Mouse (Mus musculus): ENCODE results near the gene Rad51d. TPM values are rescaled to one million over a fixed set of nuclear protein-coding genes. Genes with fewer than 3 reads are reported as not detected.

Rad51d gene
- total and polyA plus RNA-seq, 2 experiments from 2014 or later = 8.6 to 14.0 TPM

- no peak overlapping the region for H3K4me3 ChIP-seq (ENCODE audit: low read depth, low read length)
- no peak overlapping the region for H3K9ac ChIP-seq
- H3K4me2 ChIP-seq (ENCODE audit: low read depth) = no peak overlapping the region
- DNase-seq (no peak), ATAC-seq (no peak)
- no peaks in the 10 kb centered on the region for H3K9me3 ChIP-seq (ENCODE audit: low read length)
- no peaks in the 10 kb centered on the region for H3K4me1 ChIP-seq (ENCODE audit: insufficient read depth)
- no peak overlapping the region for H3K27ac ChIP-seq (ENCODE audit: low read depth, low read length)
- no peak for TF ChIP-seq CTCF (IDR thresholded peaks at IDR 0.05; ENCODE audit: low read depth)
- 88% methylated on average over 10 of the region's 10 CpGs for WGBS
- H3K36me3 ChIP-seq (ENCODE audit: insufficient read depth) = peaks cover 37% of the 10 kb centered on the region
- H3K27me3 ChIP-seq (ENCODE audit: insufficient read depth, low read length) = no peaks in the 10 kb centered on the region; the same call in 1 of the 2 replicates
These were observed 7.1 kb upstream of the Rad51d start for GRCm38 (mm10) chr11:82897478-82897877.

- H3K27me3 ChIP-seq (ENCODE audit: insufficient read depth, low read length) = no peaks in the 10 kb centered on the region; the same call in none of the 2 replicates
- no peak for ATAC-seq
- no peaks in the 10 kb centered on the region for H3K4me1 ChIP-seq (ENCODE audit: insufficient read depth)
- DNase-seq = no peak
- H3K9me3 ChIP-seq (ENCODE audit: low read length) = no peaks in the 10 kb centered on the region
- no peak within 1 kb of the TSS for H3K4me3 ChIP-seq (ENCODE audit: low read depth, low read length)
- 69% methylated on average over 7 of the region's 7 CpGs for WGBS
- no peak within 1 kb of the TSS for H3K9ac ChIP-seq
- TF ChIP-seq CTCF (IDR thresholded peaks at IDR 0.05; ENCODE audit: low read depth) = no peak
- no peaks in the 10 kb centered on the region for H3K36me3 ChIP-seq (ENCODE audit: insufficient read depth)
- no peak within 1 kb of the TSS for H3K27ac ChIP-seq (ENCODE audit: low read depth, low read length)
- H3K4me2 ChIP-seq (ENCODE audit: low read depth) = no peak within 1 kb of the TSS
These were observed 1.5 kb upstream of the Rad51d start, which contains the start of gene Fndc8 for GRCm38 (mm10) chr11:82891936-82892335. Gene Fndc8 (plus strand): TSS chr11:82892124.

- peak overlapping the region; percentile 63 for H3K9ac ChIP-seq
- peak overlapping the region; percentile 65 for H3K4me3 ChIP-seq (ENCODE audit: low read depth, low read length)
- DNase-seq (peak; percentile 55), ATAC-seq (peak; percentile 28)
- TF ChIP-seq CTCF (IDR thresholded peaks at IDR 0.05; ENCODE audit: low read depth) = no peak
- no peaks in the 10 kb centered on the region for H3K4me1 ChIP-seq (ENCODE audit: insufficient read depth)
- 2% methylated on average over 31 of the region's 31 CpGs for WGBS
- peak overlapping the region; percentile 90 for H3K4me2 ChIP-seq (ENCODE audit: low read depth)
- peak overlapping the region; percentile 54; the same call in 1 of the 2 replicates for H3K27ac ChIP-seq (ENCODE audit: low read depth, low read length)
- no peaks in the 10 kb centered on the region for H3K9me3 ChIP-seq (ENCODE audit: low read length)
- H3K36me3 ChIP-seq (ENCODE audit: insufficient read depth) = no peaks in the 10 kb centered on the region
- no peaks in the 10 kb centered on the region; the same call in none of the 2 replicates for H3K27me3 ChIP-seq (ENCODE audit: insufficient read depth, low read length)
These were observed 681 bp downstream of the Rad51d start for GRCm38 (mm10) chr11:82889524-82890341.

- no peak overlapping the region; the same call in 1 of the 2 replicates for H3K9ac ChIP-seq
- no peaks in the 10 kb centered on the region for H3K36me3 ChIP-seq (ENCODE audit: insufficient read depth)
- TF ChIP-seq CTCF (IDR thresholded peaks at IDR 0.05; ENCODE audit: low read depth) = no peak
- H3K4me2 ChIP-seq (ENCODE audit: low read depth) = peak overlapping the region; percentile 90
- H3K4me1 ChIP-seq (ENCODE audit: insufficient read depth) = no peaks in the 10 kb centered on the region
- H3K4me3 ChIP-seq (ENCODE audit: low read depth, low read length) = no peak overlapping the region
- H3K27ac ChIP-seq (ENCODE audit: low read depth, low read length) = no peak overlapping the region
- DNase-seq (peak; percentile 58), ATAC-seq (peak; percentile 36)
- no peaks in the 10 kb centered on the region; the same call in none of the 2 replicates for H3K27me3 ChIP-seq (ENCODE audit: insufficient read depth, low read length)
- H3K9me3 ChIP-seq (ENCODE audit: low read length) = no peaks in the 10 kb centered on the region
- 30% methylated on average over 10 of the region's 10 CpGs for WGBS
These were observed 1.9 kb downstream of the Rad51d start for GRCm38 (mm10) chr11:82888491-82888946.

- Histone ChIP-seq H3K9me3 (ENCODE audit: low read length) (no peaks in the 10 kb centered on the region), H3K27me3 (ENCODE audit: insufficient read depth, low read length) (no peaks in the 10 kb centered on the region; the same call in 1 of the 2 replicates), H3K27ac (ENCODE audit: low read depth, low read length) (no peak overlapping the region), H3K4me3 (ENCODE audit: low read depth, low read length) (no peak overlapping the region), H3K36me3 (ENCODE audit: insufficient read depth) (0 out of 2 replicates have a peak, but pooled peaks cover 7% of the 10 kb centered on the region), H3K4me2 (ENCODE audit: low read depth) (no peak overlapping the region), H3K9ac (no peak overlapping the region), H3K4me1 (ENCODE audit: insufficient read depth) (no peaks in the 10 kb centered on the region)
- 91% methylated on average over 3 of the region's 3 CpGs for WGBS
- DNase-seq (no peak), ATAC-seq (no peak)
- TF ChIP-seq CTCF (IDR thresholded peaks at IDR 0.05; ENCODE audit: low read depth) = peak; percentile 56
These were observed 3.9 kb downstream of the Rad51d start for GRCm38 (mm10) chr11:82886559-82886958.

GRCm38 (mm10) chr11:82883180-82883579, 7.2 kb downstream of the Rad51d start:
- Histone ChIP-seq H3K27me3 (ENCODE audit: insufficient read depth, low read length) (no peaks in the 10 kb centered on the region), H3K9me3 (ENCODE audit: low read length) (no peaks in the 10 kb centered on the region), H3K9ac (no peak overlapping the region), H3K4me1 (ENCODE audit: insufficient read depth) (no peaks in the 10 kb centered on the region), H3K27ac (ENCODE audit: low read depth, low read length) (no peak overlapping the region), H3K4me3 (ENCODE audit: low read depth, low read length) (no peak overlapping the region), H3K36me3 (ENCODE audit: insufficient read depth) (peaks cover 13% of the 10 kb centered on the region; the same call in 1 of the 2 replicates), H3K4me2 (ENCODE audit: low read depth) (no peak overlapping the region)
- DNase-seq (no peak), ATAC-seq (no peak)
- no peak for TF ChIP-seq CTCF (IDR thresholded peaks at IDR 0.05; ENCODE audit: low read depth)
- WGBS = 77% methylated on average over 8 of the region's 8 CpGs

All from forebrain, postnatal 0 days (tissue).